Mouse (Mus musculus): ENCODE data around the gene Rad23a. TPM values are rescaled to one million over a fixed set of nuclear protein-coding genes. Genes with fewer than 3 reads are reported as not detected.

Gene Rad23a
- polyA plus RNA-seq, 1 experiment = 169 TPM

GRCm38 (mm10) chr8:84846094-84846721 lies 5.7 kb upstream of the Rad23a start:
- Histone ChIP-seq H3K27ac (ENCODE audit: control insufficient read depth, insufficient read depth, low read depth, low read length, poor library complexity) (peak overlapping the region; percentile 90), H3K4me3 (replicated peaks; ENCODE audit: control insufficient read depth, low read depth, low read length) (peak overlapping the region; percentile 89), H3K4me1 (ENCODE audit: control insufficient read depth, insufficient read depth, low read length) (peaks cover 4% of the 10 kb centered on the region; the same call in 1 of the 2 replicates)
- TF ChIP-seq CTCF (IDR thresholded peaks at IDR 0.05; ENCODE audit: control insufficient read depth, insufficient read depth, low read length) (no peak), POLR2A (IDR thresholded peaks at IDR 0.05; ENCODE audit: borderline replicate concordance, control insufficient read depth, low read depth, low read length) (no peak)
- under 1% methylated on average over 30 of the region's 30 CpGs for WGBS

- WGBS = 6% methylated on average over 12 of the region's 12 CpGs
- Histone ChIP-seq H3K4me1 (ENCODE audit: control insufficient read depth, insufficient read depth, low read length) (peaks cover 4% of the 10 kb centered on the region; the same call in 1 of the 2 replicates), H3K4me3 (replicated peaks; ENCODE audit: control insufficient read depth, low read depth, low read length) (peak overlapping the region; percentile 89), H3K27ac (ENCODE audit: control insufficient read depth, insufficient read depth, low read depth, low read length, poor library complexity) (no peak overlapping the region)
- TF ChIP-seq CTCF (IDR thresholded peaks at IDR 0.05; ENCODE audit: control insufficient read depth, insufficient read depth, low read length) = peak; percentile 51; the same call in 1 of the 2 replicates
- no peak for TF ChIP-seq POLR2A (IDR thresholded peaks at IDR 0.05; ENCODE audit: borderline replicate concordance, control insufficient read depth, low read depth, low read length)
Measured at GRCm38 (mm10) chr8:84845355-84846093, 5.1 kb upstream of the Rad23a start.

GRCm38 (mm10) chr8:84844397-84845070 lies 4.1 kb upstream of the Rad23a start:
- H3K4me1 ChIP-seq (ENCODE audit: control insufficient read depth, insufficient read depth, low read length) = peaks cover 4% of the 10 kb centered on the region; the same call in 1 of the 2 replicates
- WGBS = 63% methylated on average over 9 of the region's 9 CpGs
- TF ChIP-seq POLR2A (IDR thresholded peaks at IDR 0.05; ENCODE audit: borderline replicate concordance, control insufficient read depth, low read depth, low read length) = no peak
- no peak for TF ChIP-seq CTCF (IDR thresholded peaks at IDR 0.05; ENCODE audit: control insufficient read depth, insufficient read depth, low read length)
- no peak overlapping the region for H3K27ac ChIP-seq (ENCODE audit: control insufficient read depth, insufficient read depth, low read depth, low read length, poor library complexity)
- peak overlapping the region; percentile 3 for H3K4me3 ChIP-seq (replicated peaks; ENCODE audit: control insufficient read depth, low read depth, low read length)

- WGBS = 71% methylated on average over 1 of the region's 1 CpGs
- Histone ChIP-seq H3K4me1 (ENCODE audit: control insufficient read depth, insufficient read depth, low read length) (no peaks in the 10 kb centered on the region; the same call in 1 of the 2 replicates), H3K27ac (ENCODE audit: control insufficient read depth, insufficient read depth, low read depth, low read length, poor library complexity) (no peak overlapping the region), H3K4me3 (replicated peaks; ENCODE audit: control insufficient read depth, low read depth, low read length) (no peak overlapping the region)
- no peak for TF ChIP-seq CTCF (IDR thresholded peaks at IDR 0.05; ENCODE audit: control insufficient read depth, insufficient read depth, low read length)
- no peak for TF ChIP-seq POLR2A (IDR thresholded peaks at IDR 0.05; ENCODE audit: borderline replicate concordance, control insufficient read depth, low read depth, low read length)
Measured at GRCm38 (mm10) chr8:84841514-84841913, 1.0 kb upstream of the Rad23a start.

- no peak for TF ChIP-seq CTCF (IDR thresholded peaks at IDR 0.05; ENCODE audit: control insufficient read depth, insufficient read depth, low read length)
- no peak for TF ChIP-seq POLR2A (IDR thresholded peaks at IDR 0.05; ENCODE audit: borderline replicate concordance, control insufficient read depth, low read depth, low read length)
- Histone ChIP-seq H3K27ac (ENCODE audit: control insufficient read depth, insufficient read depth, low read depth, low read length, poor library complexity) (peak overlapping the region; percentile 71), H3K4me3 (replicated peaks; ENCODE audit: control insufficient read depth, low read depth, low read length) (peak overlapping the region; percentile 85), H3K4me1 (ENCODE audit: control insufficient read depth, insufficient read depth, low read length) (no peaks in the 10 kb centered on the region; the same call in 1 of the 2 replicates)
- under 1% methylated on average over 7 of the region's 7 CpGs for WGBS
Measured at GRCm38 (mm10) chr8:84839875-84840247, 604 bp downstream of the Rad23a start.

- TF ChIP-seq CTCF (IDR thresholded peaks at IDR 0.05; ENCODE audit: control insufficient read depth, insufficient read depth, low read length) (no peak), POLR2A (IDR thresholded peaks at IDR 0.05; ENCODE audit: borderline replicate concordance, control insufficient read depth, low read depth, low read length) (no peak)
- Histone ChIP-seq H3K4me1 (ENCODE audit: control insufficient read depth, insufficient read depth, low read length) (no peaks in the 10 kb centered on the region), H3K4me3 (replicated peaks; ENCODE audit: control insufficient read depth, low read depth, low read length) (peak overlapping the region; percentile 7), H3K27ac (ENCODE audit: control insufficient read depth, insufficient read depth, low read depth, low read length, poor library complexity) (no peak overlapping the region; the same call in 1 of the 2 replicates)
- 53% methylated on average over 2 of the region's 2 CpGs for WGBS
Measured at GRCm38 (mm10) chr8:84839411-84839810, 1.1 kb downstream of the Rad23a start.

GRCm38 (mm10) chr8:84838513-84838912 lies 2.0 kb downstream of the Rad23a start:
- peak overlapping the region; percentile 83 for H3K27ac ChIP-seq (ENCODE audit: control insufficient read depth, insufficient read depth, low read depth, low read length, poor library complexity)
- TF ChIP-seq CTCF (IDR thresholded peaks at IDR 0.05; ENCODE audit: control insufficient read depth, insufficient read depth, low read length) = no peak
- peak; percentile 83; the same call in 1 of the 2 replicates for TF ChIP-seq POLR2A (IDR thresholded peaks at IDR 0.05; ENCODE audit: borderline replicate concordance, control insufficient read depth, low read depth, low read length)
- peak overlapping the region; percentile 79 for H3K4me3 ChIP-seq (replicated peaks; ENCODE audit: control insufficient read depth, low read depth, low read length)
- 54% methylated on average over 5 of the region's 5 CpGs for WGBS
- no peaks in the 10 kb centered on the region for H3K4me1 ChIP-seq (ENCODE audit: control insufficient read depth, insufficient read depth, low read length)

All from bone marrow, adult 2 months (tissue).